Mouse (Mus musculus): Measurements from ENCODE around the gene 4921504E06Rik. TPM values are rescaled to one million over a fixed set of nuclear protein-coding genes. Genes with fewer than 3 reads are reported as not detected.

Gene 4921504E06Rik
- not detected for polyA plus RNA-seq (2015; fragmentation: Illumina TruSeq; extraction: RNeasy Lipid Tissue Mini Kit (QIAGEN cat#74804); ENCODE audit: insufficient read depth, low replicate concordance)

GRCm38 (mm10) chr2:19553821-19554592 lies at the start of gene 4921504E06Rik:
Gene 4921504E06Rik (minus strand): TSS chr2:19553914.

GRCm38 (mm10) chr2:19444931-19445831 lies 108.5 kb downstream of the 4921504E06Rik start, which contains the start of gene Ptf1a:
Gene Ptf1a (plus strand): TSS chr2:19445663.

Other genes starting within 250 kb of the 4921504E06Rik start
- 11.4 TPM for gene Msrb2, start 182.5 kb downstream of the 4921504E06Rik start, polyA plus RNA-seq (2015; fragmentation: Illumina TruSeq; extraction: RNeasy Lipid Tissue Mini Kit (QIAGEN cat#74804); ENCODE audit: insufficient read depth, low replicate concordance)
- gene Ptf1a, start 108.3 kb downstream of the 4921504E06Rik start, polyA plus RNA-seq (2015; fragmentation: Illumina TruSeq; extraction: RNeasy Lipid Tissue Mini Kit (QIAGEN cat#74804); ENCODE audit: insufficient read depth, low replicate concordance), result not detected
- gene Otud1, start 103.8 kb upstream of the 4921504E06Rik start, polyA plus RNA-seq (2015; fragmentation: Illumina TruSeq; extraction: RNeasy Lipid Tissue Mini Kit (QIAGEN cat#74804); ENCODE audit: insufficient read depth, low replicate concordance), result 19.8 TPM